Mouse (Mus musculus) mouse trophoblast stem cell (cell line): ENCODE data around the gene Ccin.

Experiments used
- in situ Hi-C, 2 experiments: fragments of 300-500 bp; cut with MseI, MboI; formaldehyde crosslinking; loops; 2 replicates in 1 of 2; 3 replicates in 1 of 2; pipeline ENCODE4 v1.15.1; 2025

The Ccin gene

DNA sequence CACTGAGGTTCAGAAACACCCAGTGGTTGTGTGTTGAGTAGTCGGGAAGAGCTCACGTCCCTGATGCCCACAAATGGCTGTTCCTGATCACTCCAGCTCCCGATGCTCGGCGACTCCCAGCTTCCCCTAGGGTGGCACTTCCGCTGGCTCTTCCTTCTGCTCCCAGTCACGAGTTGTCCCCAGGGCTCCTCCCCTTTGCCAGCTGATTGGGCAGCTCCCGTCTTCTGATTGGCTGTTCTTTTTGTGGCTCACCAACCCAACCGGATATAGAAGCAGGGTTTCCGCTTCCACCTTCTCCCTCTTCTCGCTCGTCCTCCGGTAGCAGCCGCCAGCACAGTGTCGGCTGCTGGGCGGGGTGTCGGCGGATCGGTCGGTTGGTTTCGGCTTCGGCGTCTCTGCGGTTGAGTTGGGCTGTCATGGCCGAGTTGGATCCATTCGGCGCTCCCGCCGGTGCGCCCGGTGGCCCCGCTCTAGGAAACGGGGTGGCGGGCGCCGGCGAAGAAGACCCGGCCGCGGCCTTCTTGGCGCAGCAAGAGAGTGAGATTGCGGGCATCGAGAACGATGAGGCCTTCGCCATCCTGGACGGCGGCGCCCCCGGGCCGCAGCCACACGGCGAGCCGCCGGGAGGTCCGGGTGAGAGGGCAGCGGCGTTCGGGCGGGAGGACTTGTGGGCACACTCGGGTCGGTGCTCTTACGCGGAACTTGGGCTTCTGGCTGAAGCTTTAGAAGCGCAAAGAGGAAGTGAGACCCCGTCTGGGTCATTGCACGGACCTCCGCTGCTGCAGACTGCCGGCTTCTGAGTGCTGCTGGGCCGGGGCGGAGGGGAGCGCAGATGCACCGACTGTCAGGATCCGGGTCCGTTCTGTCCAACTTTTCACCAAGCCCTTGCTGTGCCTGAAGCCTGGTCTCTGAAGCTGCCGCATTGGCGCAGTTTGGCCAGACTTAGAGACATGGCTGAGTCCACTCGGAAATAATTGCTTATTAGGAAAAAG, 29.4 kb downstream of the Ccin start:
- in situ Hi-C loops = no loop called here

DNA sequence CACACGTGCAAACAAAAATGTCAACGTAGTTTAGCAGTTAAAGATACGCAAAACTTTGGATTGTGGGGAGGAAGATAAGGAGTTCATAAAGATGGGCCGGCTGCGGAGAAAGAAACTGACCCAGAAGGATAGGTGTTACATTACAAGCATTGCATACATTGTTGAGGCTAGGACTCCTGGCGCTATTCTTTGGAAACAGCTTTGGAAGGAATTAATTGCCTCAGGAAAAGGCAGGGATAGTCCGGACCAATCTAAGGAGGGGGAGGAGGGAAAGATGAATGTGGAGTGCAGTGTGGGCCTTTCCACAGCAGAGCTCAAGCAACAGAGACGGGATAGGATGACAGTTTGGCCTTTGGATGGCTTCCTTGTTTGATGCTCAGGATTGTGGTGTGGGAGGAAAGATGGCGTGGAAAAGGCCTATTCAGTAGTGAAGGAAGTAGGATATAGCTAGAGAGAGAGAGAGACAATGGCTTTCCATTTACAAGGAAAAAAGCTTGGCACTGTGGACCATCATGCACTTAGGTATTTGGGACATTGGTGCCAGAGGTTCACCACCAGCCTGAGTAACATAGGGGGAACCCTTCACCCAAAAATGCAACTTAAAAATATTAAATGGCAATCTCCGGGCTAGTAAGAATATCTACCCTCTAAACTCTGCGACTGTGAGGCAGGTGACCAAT, 30.2 kb downstream of the Ccin start:
- in situ Hi-C loops = no loop called here

DNA sequence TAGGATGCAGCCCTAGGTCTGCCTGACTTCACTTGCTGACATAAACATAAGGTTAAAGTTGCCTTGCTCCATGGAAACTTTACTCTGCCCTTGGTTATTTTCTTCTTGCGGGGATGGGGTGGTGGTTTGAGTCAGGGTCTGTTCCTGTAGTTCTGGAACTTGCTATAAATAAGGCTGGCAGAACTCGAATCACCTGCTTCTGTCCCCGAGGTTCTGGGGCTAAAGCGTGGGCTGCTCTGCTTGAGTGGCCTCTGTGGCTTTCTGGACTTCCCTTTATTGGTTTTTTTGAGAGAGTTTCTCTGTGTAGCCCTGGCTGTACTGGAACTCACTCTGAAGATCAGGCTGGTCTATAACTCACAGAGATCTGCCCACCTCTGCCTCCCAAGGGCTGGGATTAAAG, 32.8 kb downstream of the Ccin start:
- in situ Hi-C loops = no loop called here

DNA sequence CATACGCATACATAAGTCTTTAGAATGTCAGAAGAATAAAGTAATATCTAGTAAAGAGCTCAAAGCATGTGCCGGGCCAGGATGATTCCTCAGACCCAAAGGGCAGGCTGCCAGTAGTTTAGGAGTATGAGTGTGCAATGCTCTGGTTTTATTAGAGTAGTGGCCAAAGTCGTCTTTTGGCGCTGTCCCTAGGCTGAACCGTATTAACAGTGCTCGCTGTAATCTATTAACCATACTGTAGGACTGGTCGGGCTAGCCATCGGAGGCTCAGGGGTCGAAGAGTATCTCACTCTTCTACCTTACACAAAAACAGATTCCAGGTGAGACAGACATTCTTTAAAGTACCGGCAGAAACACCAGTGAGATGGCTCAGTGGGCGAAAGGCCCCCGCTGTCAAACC, 33.5 kb downstream of the Ccin start:
- in situ Hi-C loops = no loop called here

DNA sequence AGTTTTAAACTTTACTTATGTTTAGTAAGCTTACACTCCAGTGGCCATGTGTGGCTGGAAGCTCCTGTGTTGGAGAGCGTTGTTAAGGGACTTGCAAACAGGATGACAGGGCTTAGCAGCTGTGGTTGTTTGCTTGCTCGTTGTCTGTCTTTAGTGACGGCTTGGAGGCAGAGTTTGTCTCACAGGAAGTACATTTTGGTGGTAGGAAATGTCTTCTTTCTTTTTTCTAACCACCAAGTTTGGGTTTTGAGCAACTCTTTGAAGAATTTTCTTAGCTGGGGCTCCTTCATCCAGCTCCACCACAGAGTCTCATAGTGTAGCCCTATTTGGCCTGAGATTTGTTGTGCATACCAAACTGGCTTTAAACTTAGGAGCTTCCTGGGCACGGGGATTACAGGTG, 39.0 kb downstream of the Ccin start:
- in situ Hi-C loops = no loop called here

DNA sequence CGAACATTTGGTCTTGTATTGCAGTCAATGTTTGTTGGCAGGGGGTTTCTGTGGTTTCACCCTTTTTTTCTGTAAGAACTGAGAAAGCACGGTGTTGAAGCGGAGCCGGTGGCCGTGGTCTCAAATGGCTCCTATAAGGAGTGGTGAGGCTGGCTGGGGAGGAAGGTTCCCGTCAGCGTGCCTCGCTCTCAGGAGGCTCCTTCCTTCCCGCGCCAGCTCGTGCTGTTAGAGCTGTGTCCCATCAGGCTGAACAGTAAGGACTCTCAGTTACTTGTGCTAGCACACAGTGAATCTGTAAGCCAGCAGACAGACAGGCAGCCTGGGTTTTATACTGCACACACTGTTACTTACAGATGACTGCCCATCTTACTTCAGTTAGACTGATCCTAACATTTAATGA, 39.5 kb downstream of the Ccin start:
- in situ Hi-C loops = no loop called here

DNA sequence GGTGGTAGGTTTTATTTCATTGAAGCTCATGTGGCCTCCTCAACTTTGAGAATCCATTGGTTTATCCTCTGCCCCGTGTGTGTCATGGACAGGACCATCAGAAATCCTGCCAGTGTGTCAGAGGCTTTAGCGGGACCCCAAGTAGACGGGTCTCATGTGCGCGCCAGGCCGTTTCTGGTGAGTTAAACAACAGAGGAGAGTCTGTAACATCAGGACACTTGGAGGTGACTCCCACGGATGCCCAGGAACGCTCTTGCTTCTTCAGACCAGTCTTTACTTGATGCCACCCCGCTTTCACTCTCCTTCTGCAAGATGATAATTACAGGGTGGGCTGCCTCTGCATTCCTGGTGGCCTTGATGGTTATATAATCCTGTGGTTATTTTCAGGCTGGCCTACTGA, 40.4 kb downstream of the Ccin start:
- in situ Hi-C loops = no loop called here

DNA sequence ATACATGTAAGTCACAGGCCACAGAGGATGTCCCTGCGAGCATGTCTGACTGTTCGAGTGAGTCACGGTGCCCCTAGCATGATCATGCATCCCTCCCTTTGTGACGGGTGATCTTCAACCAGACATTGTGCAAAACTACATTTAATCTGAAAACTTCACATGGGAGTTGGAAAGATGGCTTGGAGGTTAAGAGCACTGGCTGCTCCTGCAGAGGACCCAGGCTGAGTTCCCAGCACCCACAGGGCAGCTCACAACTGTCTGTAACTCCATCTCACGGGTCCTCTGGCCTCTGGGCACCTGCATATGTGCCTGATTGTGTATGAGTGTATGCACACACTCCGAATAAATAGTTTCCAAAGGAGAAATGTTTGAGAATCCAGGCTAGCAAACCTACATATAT, 41.0 kb downstream of the Ccin start:
- in situ Hi-C loops = no loop called here

DNA sequence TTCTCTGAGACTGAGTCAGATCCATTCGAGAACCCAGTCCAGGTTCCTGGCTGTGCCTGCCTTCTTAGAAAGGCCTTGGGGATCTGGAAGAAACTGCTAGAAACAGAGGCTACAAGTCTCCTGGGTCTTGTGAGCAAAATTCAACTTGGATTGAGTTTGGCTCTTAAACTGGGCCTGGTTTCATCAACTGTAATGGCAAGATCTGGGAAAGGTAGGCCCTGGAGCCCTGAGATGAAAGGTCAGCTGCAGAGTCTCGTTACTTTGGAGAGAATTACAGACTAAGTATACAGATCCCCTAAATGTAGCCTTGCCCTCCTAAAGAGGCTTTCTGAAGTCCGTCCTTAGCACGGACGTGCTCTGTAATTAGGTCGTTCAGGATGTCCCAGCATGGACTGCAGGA, 42.3 kb downstream of the Ccin start:
- in situ Hi-C loops = no loop called here

DNA sequence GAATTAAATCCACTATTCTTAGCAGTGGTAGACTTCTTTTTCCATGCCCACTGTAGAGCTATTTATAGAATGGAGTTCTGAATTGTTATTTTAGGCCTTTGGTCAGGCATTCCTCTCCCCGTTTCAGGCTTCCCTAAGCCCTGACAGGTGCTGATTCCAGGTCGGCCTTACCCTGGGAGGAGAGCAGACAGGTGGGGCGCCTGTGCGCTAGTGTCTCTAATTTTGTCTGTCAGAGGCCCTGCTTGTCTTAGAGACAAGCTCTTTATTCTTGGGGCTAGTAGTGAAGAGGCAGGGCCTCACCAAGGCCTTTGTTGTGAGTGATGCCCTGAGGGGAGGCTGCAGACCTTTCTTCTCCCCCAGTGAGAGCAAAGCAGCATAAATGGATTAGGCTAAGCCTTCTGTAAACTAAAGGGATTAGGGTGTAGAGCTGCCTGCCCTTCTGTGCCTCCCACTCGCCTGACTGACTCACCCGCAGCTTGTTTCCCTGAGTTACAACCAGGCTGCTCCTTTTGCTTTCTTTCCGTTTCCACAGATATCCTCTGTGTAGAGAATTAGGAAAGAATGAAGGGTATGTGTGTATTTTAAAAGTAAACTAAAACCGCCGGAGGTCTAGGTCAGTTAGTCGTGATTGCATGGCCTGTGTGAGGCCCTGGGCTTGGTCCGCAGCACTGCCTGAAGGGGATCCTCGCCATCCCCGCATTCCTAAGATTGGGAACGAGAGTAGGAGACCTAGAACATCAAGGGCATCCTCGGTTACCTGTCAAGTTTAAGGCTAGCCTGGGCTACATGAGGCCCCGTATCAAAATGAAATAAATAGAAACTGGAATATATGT, 45.2 kb downstream of the Ccin start:
- in situ Hi-C loops = no loop called here

DNA sequence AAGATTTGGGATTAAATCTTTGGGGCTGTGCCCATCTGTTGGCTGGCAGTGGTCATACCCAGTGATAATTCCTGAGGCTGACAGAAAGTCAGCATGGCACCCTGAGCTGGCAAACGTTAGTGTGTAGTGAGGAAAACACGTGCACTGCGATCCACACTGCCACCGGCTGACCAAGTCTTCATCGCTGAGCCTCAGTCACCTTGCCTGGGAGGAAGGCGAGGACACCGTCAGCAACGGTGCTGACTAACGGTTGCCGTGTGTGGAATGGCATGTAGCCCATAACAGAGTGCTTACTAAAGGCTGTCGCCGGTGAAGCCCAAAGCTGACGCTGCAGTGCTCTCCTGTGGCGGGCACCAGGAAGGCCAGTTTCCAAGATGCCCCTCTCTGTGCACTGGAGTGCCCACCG, 46.4 kb downstream of the Ccin start:
- in situ Hi-C loops = no loop called here

DNA sequence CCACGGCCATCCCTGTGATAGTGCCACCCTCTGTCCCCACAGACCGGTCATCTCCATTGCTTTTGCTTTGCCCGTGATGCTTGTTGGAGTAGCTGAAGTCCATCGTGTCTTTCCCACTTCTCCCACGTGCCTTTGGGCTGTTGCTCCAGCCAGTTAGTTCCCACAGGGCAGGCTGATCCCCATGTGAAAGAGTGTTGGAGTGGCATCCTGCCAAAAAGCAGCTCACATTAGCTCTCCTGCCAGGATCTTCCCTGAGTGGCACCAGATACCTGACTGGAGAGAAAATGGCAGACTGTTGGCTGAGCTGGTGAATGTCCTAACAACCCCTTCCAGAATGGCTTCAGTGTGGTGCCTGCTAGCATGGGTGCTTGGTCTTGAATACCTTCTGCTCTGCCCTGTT, 48.2 kb downstream of the Ccin start:
- in situ Hi-C loops = no loop called here
